Mouse (Mus musculus) lung, adult 2 months (tissue): ENCODE data around the gene Mndal.

Experiments used
- CTCF ChIP-seq: fragments of 200-500 bp; IDR thresholded peaks from 2 replicates; pipeline ENCODE4 v1.5.1; 2011; ENCODE audit warnings: mild to moderate bottlenecking, low read length, control low read depth; ENCODE audit not compliant: insufficient read depth
- POLR2A ChIP-seq: fragments of 200-500 bp; IDR thresholded peaks from 2 replicates; pipeline ENCODE4 v1.6.1; 2011; ENCODE audit warnings: low read depth, mild to moderate bottlenecking, control low read depth, low read length, borderline replicate concordance; ENCODE audit errors: extremely low read depth

DNA sequence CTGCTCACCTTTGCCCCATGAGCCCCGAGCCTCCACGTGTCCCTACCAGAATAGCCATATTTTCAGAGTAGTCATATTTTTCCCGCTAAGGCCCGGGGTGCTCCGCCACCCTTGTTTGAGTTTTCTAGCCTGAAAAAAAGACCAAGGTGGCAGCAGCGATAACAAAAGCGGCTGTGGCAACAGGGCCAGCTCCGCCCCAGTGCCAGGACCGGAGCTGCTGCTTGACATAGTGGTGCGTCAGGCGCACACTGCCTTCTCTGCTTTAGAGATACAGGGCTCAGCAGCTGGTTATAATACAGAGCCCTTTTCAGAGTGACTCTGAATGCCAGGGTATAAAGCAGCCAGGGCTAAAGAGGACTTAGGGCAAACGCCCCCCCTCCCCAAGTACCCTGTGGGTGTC lies 75.8 kb downstream of the Mndal start:
- TF ChIP-seq CTCF (no peak), POLR2A (no peak)
